Mouse (Mus musculus): ENCODE results near the gene Znhit3. TPM values are rescaled to one million over a fixed set of nuclear protein-coding genes. Genes with fewer than 3 reads are reported as not detected.

Gene Znhit3
- polyA plus RNA-seq (2015; fragmentation: Illumina TruSeq; extraction: RNeasy Lipid Tissue Mini Kit (QIAGEN cat#74804); ENCODE audit: low read depth, low replicate concordance): 71.5 TPM

GRCm38 (mm10) chr11:84916053-84916702 lies at the start of gene Znhit3:
Znhit3 (minus strand) TSS chr11:84916366.

DNA sequence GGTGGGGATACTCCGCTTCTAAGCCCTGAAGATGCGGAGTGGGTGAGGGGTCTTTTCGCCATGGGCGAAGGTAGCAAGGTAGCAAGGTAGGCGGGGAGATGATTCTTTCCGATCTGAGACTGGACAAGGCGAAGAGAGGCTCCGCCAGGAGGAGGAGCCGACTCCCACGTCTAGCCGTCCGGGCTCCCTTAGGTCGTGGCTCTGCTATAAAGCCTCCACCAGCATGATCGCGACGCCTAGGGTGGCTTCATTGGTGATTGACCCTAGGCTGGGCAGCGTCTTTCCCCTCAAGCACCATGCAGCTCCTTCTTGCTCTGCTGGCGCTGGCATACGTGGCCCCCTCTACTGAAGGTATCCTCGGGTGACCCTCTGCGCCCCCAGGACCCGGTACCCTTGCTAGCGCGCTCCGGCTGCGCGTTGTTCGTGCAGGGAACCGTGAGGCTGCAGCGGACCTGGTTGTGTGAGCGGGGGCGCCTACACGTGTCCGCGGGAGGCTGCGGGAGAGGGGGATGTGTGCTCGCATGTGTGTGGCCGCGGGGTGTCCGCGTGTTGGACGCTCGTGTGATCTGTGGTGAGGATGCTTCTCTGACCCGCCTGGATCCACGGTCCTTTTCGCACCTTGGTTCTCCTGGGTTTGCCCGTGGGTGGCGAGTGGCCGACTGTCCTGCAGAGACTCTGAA lies 41.6 kb upstream of the Znhit3 start, which contains the start of gene Car4:
Car4 (plus strand) TSS at position 196 of the 680 bp plus-strand sequence.

GRCm38 (mm10) chr11:84879772-84880464 lies 36.2 kb downstream of the Znhit3 start, which contains the start of the genes Myo19 and Pigw:
Myo19 (plus strand) TSS chr11:84880148.
Pigw (minus strand) TSS chr11:84880285.

GRCm38 (mm10) chr11:84870337-84871043 lies 45.7 kb downstream of the Znhit3 start, which contains the start of gene Ggnbp2:
Ggnbp2 (minus strand) TSS chr11:84870817.

Other genes with a start within 250 kb of the Znhit3 start
- gene Mrm1, start 96.9 kb downstream of the Znhit3 start, polyA plus RNA-seq (2015; fragmentation: Illumina TruSeq; extraction: RNeasy Lipid Tissue Mini Kit (QIAGEN cat#74804); ENCODE audit: low read depth, low replicate concordance): 29.4 TPM
- gene Dhrs11, start 87.4 kb downstream of the Znhit3 start, polyA plus RNA-seq (2015; fragmentation: Illumina TruSeq; extraction: RNeasy Lipid Tissue Mini Kit (QIAGEN cat#74804); ENCODE audit: low read depth, low replicate concordance): 10.5 TPM
- gene Ggnbp2, start 45.5 kb downstream of the Znhit3 start, polyA plus RNA-seq (2015; fragmentation: Illumina TruSeq; extraction: RNeasy Lipid Tissue Mini Kit (QIAGEN cat#74804); ENCODE audit: low read depth, low replicate concordance): 86.4 TPM
- 6.1 TPM for gene Myo19, start 36.2 kb downstream of the Znhit3 start, polyA plus RNA-seq (2015; fragmentation: Illumina TruSeq; extraction: RNeasy Lipid Tissue Mini Kit (QIAGEN cat#74804); ENCODE audit: low read depth, low replicate concordance)
- 5.2 TPM for gene Pigw, start 36.1 kb downstream of the Znhit3 start, polyA plus RNA-seq (2015; fragmentation: Illumina TruSeq; extraction: RNeasy Lipid Tissue Mini Kit (QIAGEN cat#74804); ENCODE audit: low read depth, low replicate concordance)
- gene Car4, start 41.4 kb upstream of the Znhit3 start, polyA plus RNA-seq (2015; fragmentation: Illumina TruSeq; extraction: RNeasy Lipid Tissue Mini Kit (QIAGEN cat#74804); ENCODE audit: low read depth, low replicate concordance): 85.0 TPM
- gene Usp32, start 223.8 kb upstream of the Znhit3 start, polyA plus RNA-seq (2015; fragmentation: Illumina TruSeq; extraction: RNeasy Lipid Tissue Mini Kit (QIAGEN cat#74804); ENCODE audit: low read depth, low replicate concordance): 60.0 TPM

All from brain, adult 10 weeks (tissue).